Mouse (Mus musculus) stomach, embryonic 14.5 days (tissue): ENCODE data around the gene Ifngr1. TPM values are rescaled to one million over a fixed set of nuclear protein-coding genes. Genes with fewer than 3 reads are reported as not detected.
A peak's percentile ranks its signal among the peaks of the same experiment; 100 is the strongest.

Experiments
- ATAC-seq: fragments of 200-750 bp; cut with Nextera tagmentation; 2 replicates; pipeline ENCODE4 v1.8.0; 2017; ENCODE audit warnings: low read depth, moderate TSS enrichment; ENCODE audit not compliant: insufficient number of reproducible peaks, insufficient read depth, low FRiP score
- H3K27ac ChIP-seq: fragments of 300-500 bp; sonication (generic); 2 replicates; pipeline ENCODE4 v1.5.1; 2014; ENCODE audit warnings: mild to moderate bottlenecking, low read length, moderate library complexity, mixed read lengths
- H3K27me3 ChIP-seq: fragments of 300-500 bp; sonication (generic); 2 replicates; pipeline ENCODE4 v1.6.1; 2014; ENCODE audit warnings: low read length, control low read depth, mixed read lengths; ENCODE audit not compliant: control insufficient read depth, insufficient read depth
- H3K36me3 ChIP-seq: fragments of 300-500 bp; sonication (generic); 2 replicates; pipeline ENCODE4 v1.6.1; 2014; ENCODE audit warnings: mild to moderate bottlenecking, control low read depth, low read length, moderate library complexity, mixed read lengths; ENCODE audit not compliant: control insufficient read depth, insufficient read depth
- H3K4me1 ChIP-seq: fragments of 300-500 bp; sonication (generic); 2 replicates; pipeline ENCODE4 v1.6.1; 2014; ENCODE audit warnings: low read length, control low read depth, mixed read lengths; ENCODE audit not compliant: control insufficient read depth, insufficient read depth
- H3K4me2 ChIP-seq: fragments of 300-500 bp; sonication (generic); replicated peaks from 2 replicates; pipeline ENCODE4 v1.6.1; 2014; ENCODE audit warnings: low read depth, low read length, control low read depth
- H3K4me3 ChIP-seq: fragments of 300-500 bp; sonication (generic); 2 replicates; pipeline ENCODE4 v1.5.1; 2014; ENCODE audit warnings: low read depth, low read length, control low read depth
- H3K9ac ChIP-seq: fragments of 300-500 bp; sonication (generic); replicated peaks from 2 replicates; pipeline ENCODE4 v1.6.1; 2014; ENCODE audit warnings: low read depth, mild to moderate bottlenecking, control low read depth, low read length, moderate library complexity, mixed read lengths
- H3K9me3 ChIP-seq: fragments of 300-500 bp; sonication (generic); 2 replicates; pipeline ENCODE4 v1.6.1; 2016; ENCODE audit warnings: low read depth, low read length, control low read depth; ENCODE audit not compliant: control insufficient read depth
- WGBS: fragments of 180-500 bp; shearing (Covaris S2); extraction: QIAGEN DNeasy Blood & Tissue Kit; methylation state at CpG from one replicate; pipeline ENCODE4 v1.1.7; 2014; 5-methylcytosine and 5-hydroxymethylcytosine counted together
- polyA plus RNA-seq: library from polyadenylated mRNA; unstranded; fragments of >200 nt; fragmentation: Nextera tagmentation; extraction: Ambion mirVana; gene quantifications from 2 replicates; pipeline ENCODE4 v1.2.1, GENCODE M21; 2014

Ifngr1 gene
- polyA plus RNA-seq = 69.1 and 73.1 TPM in 2 replicates

DNA sequence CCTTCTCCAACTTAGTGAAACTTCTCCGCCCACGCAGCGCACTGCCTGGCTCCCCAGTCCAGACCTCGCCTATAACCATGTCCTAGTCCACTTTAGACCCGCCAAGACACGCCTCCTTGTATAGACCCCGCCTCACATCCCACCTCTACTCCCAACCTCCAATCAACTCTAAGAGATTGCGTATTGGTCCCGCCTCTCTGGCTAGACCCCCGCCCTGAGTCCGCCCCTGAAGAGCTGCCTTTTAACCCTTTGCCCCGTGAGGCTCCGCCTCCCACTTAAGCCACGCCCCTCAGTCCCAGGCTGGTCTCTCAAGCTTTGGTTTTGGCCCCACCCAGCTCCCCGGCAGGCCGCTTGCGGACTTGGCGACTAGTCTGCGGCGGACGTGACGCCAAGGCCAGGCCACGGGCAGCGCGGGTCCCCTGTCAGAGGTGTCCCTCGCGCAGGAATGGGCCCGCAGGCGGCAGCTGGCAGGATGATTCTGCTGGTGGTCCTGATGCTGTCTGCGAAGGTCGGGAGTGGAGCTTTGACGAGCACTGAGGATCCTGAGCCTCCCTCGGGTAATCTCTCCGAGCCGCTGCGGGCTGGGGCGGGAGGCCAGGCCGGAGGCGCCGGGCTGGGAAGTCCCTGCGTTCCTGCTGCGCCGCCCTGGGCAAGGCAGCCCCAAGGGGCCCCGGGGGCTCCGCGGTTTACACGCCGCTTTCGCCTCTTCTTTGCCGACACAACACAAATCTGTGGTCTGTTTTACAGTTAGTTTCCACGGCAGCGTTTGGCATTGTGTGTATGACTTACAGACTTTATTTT is at the start of gene Ifngr1:
Ifngr1 (plus strand) TSS at position 309 of the 801 bp plus-strand sequence.
- Histone ChIP-seq H3K4me2 (peak within 1 kb of the TSS; percentile 70), H3K9ac (peak within 1 kb of the TSS; percentile 74), H3K27me3 (no peaks in the 10 kb centered on the region), H3K36me3 (no peaks in the 10 kb centered on the region), H3K9me3 (no peaks in the 10 kb centered on the region), H3K4me3 (peak within 1 kb of the TSS; percentile 75), H3K27ac (peak within 1 kb of the TSS; percentile 89), H3K4me1 (peaks cover 18% of the 10 kb centered on the region; the same call in 1 of the 2 replicates)
- peak; percentile 99 for ATAC-seq
- under 1% methylated on average over 52 of the region's 52 CpGs for WGBS

DNA sequence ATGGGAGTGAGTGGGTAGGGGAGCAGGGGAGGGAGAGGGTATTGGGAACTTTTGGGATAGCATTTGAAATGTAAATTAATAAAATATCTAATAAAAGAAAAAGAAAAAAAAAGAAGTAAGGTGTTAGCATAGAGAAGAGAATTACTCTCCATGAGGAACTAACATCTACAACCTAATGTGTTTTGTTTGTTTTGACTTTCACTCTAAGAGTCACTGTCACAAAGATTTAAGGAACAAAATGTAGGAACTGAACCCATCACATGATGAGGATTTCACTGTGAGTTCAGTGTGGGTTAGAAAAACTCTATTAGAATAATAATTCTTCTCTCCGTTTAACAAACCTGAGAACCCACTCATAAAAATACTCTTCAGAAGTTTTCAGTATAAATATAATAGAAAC is 44.9 kb upstream of the Ifngr1 start:
- no peaks in the 10 kb centered on the region for H3K36me3 ChIP-seq
- H3K27me3 ChIP-seq = no peaks in the 10 kb centered on the region
- WGBS = 89% methylated on average over 1 of the region's 1 CpGs
- H3K4me3 ChIP-seq = no peak overlapping the region
- H3K9me3 ChIP-seq = no peaks in the 10 kb centered on the region
- H3K9ac ChIP-seq = no peak overlapping the region
- no peaks in the 10 kb centered on the region for H3K4me1 ChIP-seq
- H3K4me2 ChIP-seq = no peak overlapping the region
- no peak for ATAC-seq
- no peak overlapping the region for H3K27ac ChIP-seq

DNA sequence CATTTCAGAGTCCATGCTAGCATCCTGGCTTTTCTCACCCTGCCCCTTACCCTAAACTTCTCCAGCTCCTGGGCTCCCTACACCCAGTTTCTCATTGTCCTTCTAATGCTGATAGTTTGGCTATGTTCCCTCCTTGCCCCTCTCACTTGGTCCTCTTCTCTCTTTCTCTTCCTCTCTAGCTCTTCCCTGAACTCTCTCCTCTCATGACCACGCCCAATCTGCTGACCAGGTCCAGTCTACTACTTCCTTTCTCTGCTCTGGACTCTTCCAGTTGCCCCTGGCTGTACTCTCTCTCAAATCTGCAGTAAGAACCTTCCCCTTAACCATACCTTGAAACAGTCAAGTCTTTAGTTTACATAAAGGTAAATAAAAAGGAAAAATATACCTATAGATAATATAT is 43.7 kb upstream of the Ifngr1 start:
- ATAC-seq = no peak
- no peaks in the 10 kb centered on the region for H3K4me1 ChIP-seq
- no peaks in the 10 kb centered on the region for H3K36me3 ChIP-seq
- 84% methylated on average over 1 of the region's 1 CpGs for WGBS
- H3K4me3 ChIP-seq = no peak overlapping the region
- H3K4me2 ChIP-seq = no peak overlapping the region
- no peak overlapping the region for H3K27ac ChIP-seq
- no peaks in the 10 kb centered on the region for H3K9me3 ChIP-seq
- H3K9ac ChIP-seq = no peak overlapping the region
- no peaks in the 10 kb centered on the region for H3K27me3 ChIP-seq

DNA sequence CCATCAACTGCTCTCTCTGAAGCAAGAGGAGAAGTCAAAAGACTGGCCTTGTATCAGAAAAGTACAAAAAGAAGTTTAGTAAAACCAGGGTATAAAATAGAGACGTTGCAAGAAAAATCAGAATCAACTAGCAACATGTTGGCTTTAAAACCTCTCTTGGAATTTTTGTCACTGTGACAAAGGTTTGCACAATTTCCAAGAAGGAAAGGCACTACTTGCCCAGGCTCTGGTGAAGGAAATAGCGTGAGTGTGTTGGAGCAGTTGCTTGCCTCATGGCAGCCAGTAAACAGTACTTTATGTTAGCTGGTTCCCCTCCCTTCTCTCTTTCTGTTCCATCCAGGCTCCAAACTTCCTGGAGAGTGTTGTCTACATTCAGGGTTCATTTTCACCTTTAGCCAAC is 43.3 kb upstream of the Ifngr1 start:
- no peaks in the 10 kb centered on the region for H3K36me3 ChIP-seq
- no peak for ATAC-seq
- H3K9ac ChIP-seq = no peak overlapping the region
- H3K9me3 ChIP-seq = no peaks in the 10 kb centered on the region
- H3K27me3 ChIP-seq = no peaks in the 10 kb centered on the region
- H3K27ac ChIP-seq = no peak overlapping the region
- WGBS = 87% methylated on average over 2 of the region's 2 CpGs
- no peak overlapping the region for H3K4me3 ChIP-seq
- no peak overlapping the region for H3K4me2 ChIP-seq
- no peaks in the 10 kb centered on the region for H3K4me1 ChIP-seq

DNA sequence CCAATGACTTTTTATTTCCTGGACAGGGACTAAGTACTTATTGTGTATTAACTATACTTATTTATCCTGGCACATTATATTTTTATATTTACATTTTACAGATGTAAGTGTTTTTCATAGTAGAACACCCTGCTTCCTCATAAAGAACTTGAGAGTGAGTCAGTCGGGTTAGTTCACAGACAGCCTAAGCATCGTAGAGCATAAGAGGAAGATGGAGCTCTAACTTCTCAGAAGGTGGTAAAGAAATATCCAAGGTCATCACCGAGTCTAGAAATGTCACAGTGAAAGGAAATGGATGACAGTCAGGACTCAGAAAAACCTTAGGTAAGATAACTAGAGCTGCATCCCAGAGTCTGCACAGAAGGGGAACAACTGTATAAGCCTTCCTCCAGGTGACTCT is 40.2 kb upstream of the Ifngr1 start:
- no peak overlapping the region for H3K4me2 ChIP-seq
- H3K9ac ChIP-seq = no peak overlapping the region
- no peak overlapping the region for H3K4me3 ChIP-seq
- H3K27ac ChIP-seq = no peak overlapping the region
- H3K9me3 ChIP-seq = no peaks in the 10 kb centered on the region
- H3K27me3 ChIP-seq = no peaks in the 10 kb centered on the region
- WGBS = 86% methylated on average over 3 of the region's 3 CpGs
- no peak for ATAC-seq
- no peaks in the 10 kb centered on the region for H3K4me1 ChIP-seq
- no peaks in the 10 kb centered on the region for H3K36me3 ChIP-seq

DNA sequence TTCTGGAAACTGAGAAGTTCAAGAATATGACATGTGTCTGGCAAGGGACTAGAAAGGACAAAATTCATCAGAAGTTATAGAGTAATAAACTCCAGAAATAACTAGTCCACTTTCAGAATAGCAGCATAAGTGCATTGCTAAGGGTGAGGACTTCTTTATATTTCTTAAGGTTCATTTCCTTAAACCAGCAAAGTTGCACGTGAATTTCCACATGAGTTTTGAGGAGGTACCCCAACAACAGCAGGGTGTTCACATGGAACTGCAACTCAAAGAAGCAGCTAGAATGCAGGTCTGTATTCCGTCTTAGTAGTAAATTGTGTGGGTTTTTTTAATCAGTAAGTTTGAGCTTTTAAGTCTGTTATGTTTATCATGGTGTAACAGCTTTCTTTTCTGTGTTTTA is 37.9 kb upstream of the Ifngr1 start:
- Histone ChIP-seq H3K36me3 (no peaks in the 10 kb centered on the region), H3K9ac (no peak overlapping the region), H3K27ac (no peak overlapping the region), H3K4me3 (no peak overlapping the region), H3K9me3 (no peaks in the 10 kb centered on the region), H3K27me3 (no peaks in the 10 kb centered on the region), H3K4me2 (no peak overlapping the region), H3K4me1 (no peaks in the 10 kb centered on the region)
- 64% methylated on average over 2 of the region's 2 CpGs for WGBS
- ATAC-seq = no peak

DNA sequence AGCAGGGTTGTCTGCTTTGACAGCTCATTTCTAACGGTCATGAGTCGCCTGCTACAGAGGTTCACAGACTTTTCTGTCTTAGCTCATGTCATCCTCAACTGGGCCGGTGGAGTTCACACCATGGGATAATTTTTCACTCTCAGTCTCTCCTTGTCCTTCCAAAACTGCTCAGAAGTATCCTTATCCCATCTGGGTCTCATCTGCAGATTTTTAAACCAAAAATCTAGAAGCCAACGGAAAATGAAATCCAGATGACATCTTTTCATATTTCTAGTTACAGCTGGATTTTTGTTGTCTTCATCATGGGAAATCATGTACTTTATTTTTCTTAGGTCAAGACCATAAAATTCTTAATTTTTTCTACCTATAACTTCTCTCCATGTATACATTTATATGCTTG is 34.1 kb upstream of the Ifngr1 start:
- no peaks in the 10 kb centered on the region for H3K9me3 ChIP-seq
- H3K4me1 ChIP-seq = no peaks in the 10 kb centered on the region
- H3K27ac ChIP-seq = no peak overlapping the region
- no peak overlapping the region for H3K4me2 ChIP-seq
- whole genome bisulfite sequencing = 72% methylated on average over 4 of the region's 4 CpGs
- no peaks in the 10 kb centered on the region for H3K36me3 ChIP-seq
- no peak overlapping the region for H3K9ac ChIP-seq
- H3K4me3 ChIP-seq = no peak overlapping the region
- ATAC-seq = no peak
- no peaks in the 10 kb centered on the region for H3K27me3 ChIP-seq

DNA sequence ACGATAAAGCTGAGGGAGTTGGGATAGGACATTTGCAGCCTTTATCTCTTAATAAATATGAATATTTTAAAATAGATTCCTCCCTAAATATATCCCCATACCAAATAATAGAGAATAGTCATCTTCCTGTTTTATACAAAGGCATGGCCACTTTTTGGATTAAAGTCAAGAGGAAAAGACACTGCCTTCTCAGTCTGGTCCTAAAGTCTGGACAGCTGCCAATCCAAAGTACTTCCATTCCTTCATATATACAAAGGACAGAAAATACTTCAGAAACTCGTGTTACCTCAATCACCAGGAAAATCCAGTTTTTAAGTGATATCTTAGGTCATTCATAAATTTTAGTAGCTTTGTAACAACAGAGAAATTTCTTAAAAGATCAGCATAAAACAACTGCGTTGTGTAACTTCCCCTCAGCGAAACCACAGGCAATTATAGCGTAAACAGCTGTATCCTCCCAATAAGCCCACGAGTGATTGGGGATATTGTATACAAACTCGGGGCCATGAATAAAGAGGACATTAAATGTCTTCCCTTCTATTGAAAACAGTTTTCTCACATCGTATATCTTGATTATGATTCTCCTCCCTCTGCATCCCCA is 32.1 kb upstream of the Ifngr1 start:
- no peak for ATAC-seq
- H3K9ac ChIP-seq = no peak overlapping the region
- H3K4me3 ChIP-seq = no peak overlapping the region
- H3K36me3 ChIP-seq = no peaks in the 10 kb centered on the region
- no peak overlapping the region for H3K4me2 ChIP-seq
- no peaks in the 10 kb centered on the region; the same call in 1 of the 2 replicates for H3K9me3 ChIP-seq
- WGBS = 57% methylated on average over 8 of the region's 8 CpGs
- no peaks in the 10 kb centered on the region for H3K27me3 ChIP-seq
- H3K27ac ChIP-seq = no peak overlapping the region
- H3K4me1 ChIP-seq = no peaks in the 10 kb centered on the region
